Mouse (Mus musculus): ENCODE measurements around the gene Cept1.

GRCm38 (mm10) chr3:106526411-106526810 lies 21.2 kb downstream of the Cept1 start:
- no peak for TF ChIP-seq CTCF (IDR thresholded peaks at IDR 0.05; ENCODE audit: low read depth, low read length)
- no peak for TF ChIP-seq POLR2A (IDR thresholded peaks at IDR 0.05; ENCODE audit: borderline replicate concordance, low read depth, low read length)

Measured in bone marrow macrophage, adult 2 months (primary cell).